8 mouse cellular contexts compared by ENCODE assay signal in genomic region chr10:75860746-75861145, GRCm38 (mm10). TPM values are rescaled to one million over a fixed set of nuclear protein-coding genes. Genes with fewer than 3 reads are reported as not detected.
DNase-seq lines count a peak whose midpoint lies in the region; ATAC-seq and TF ChIP-seq lines count a peak whose summit lies in the region.

No protein-coding gene starts in this region.

- TF ChIP-seq CTCF in lung, embryonic 14.5 days (IDR thresholded peaks at IDR 0.05; ENCODE audit: low read depth) = no peak

- peaks cover 19% of the 10 kb centered on the region for H3K36me3 ChIP-seq in lung, embryonic 14.5 days (ENCODE audit: insufficient read depth)
- peaks cover 3% of the 10 kb centered on the region; the same call in 1 of the 2 replicates for H3K36me3 ChIP-seq in embryonic facial prominence, embryonic 11.5 days (replicated peaks; ENCODE audit: control insufficient read depth, insufficient read depth, low read depth, low read length)
- peaks cover 34% of the 10 kb centered on the region for H3K36me3 ChIP-seq in midbrain, embryonic 10.5 days

- peaks cover 9% of the 10 kb centered on the region for H3K4me1 ChIP-seq in lung, embryonic 14.5 days (ENCODE audit: insufficient read depth)
- H3K4me1 ChIP-seq in embryonic facial prominence, embryonic 11.5 days (ENCODE audit: control insufficient read depth, insufficient read depth, low read length) = no peaks in the 10 kb centered on the region; the same call in 1 of the 2 replicates
- H3K4me1 ChIP-seq in midbrain, embryonic 10.5 days = peaks cover 38% of the 10 kb centered on the region

- H3K4me3 ChIP-seq in lung, embryonic 14.5 days (ENCODE audit: low read depth, low read length) = no peak overlapping the region
- no peak overlapping the region for H3K4me3 ChIP-seq in embryonic facial prominence, embryonic 11.5 days (ENCODE audit: low read depth, low read length)
- H3K4me3 ChIP-seq in midbrain, embryonic 10.5 days = peak overlapping the region; percentile 91

- H3K4me2 ChIP-seq in lung, embryonic 14.5 days = no peak overlapping the region
- H3K4me2 ChIP-seq in embryonic facial prominence, embryonic 11.5 days (ENCODE audit: low read depth, low read length) = no peak overlapping the region

- H3K27me3 ChIP-seq in lung, embryonic 14.5 days (ENCODE audit: insufficient read depth, low read length) = no peaks in the 10 kb centered on the region
- no peaks in the 10 kb centered on the region for H3K27me3 ChIP-seq in embryonic facial prominence, embryonic 11.5 days (ENCODE audit: control insufficient read depth, insufficient read depth, low read length)
- H3K27me3 ChIP-seq in midbrain, embryonic 10.5 days (ENCODE audit: low read depth, poor library complexity, severe bottlenecking) = no peaks in the 10 kb centered on the region

- H3K27ac ChIP-seq in lung, embryonic 14.5 days (ENCODE audit: low read depth) = peak overlapping the region; percentile 98
- no peak overlapping the region; the same call in 1 of the 2 replicates for H3K27ac ChIP-seq in embryonic facial prominence, embryonic 11.5 days (replicated peaks; ENCODE audit: low read depth, low read length)
- peak overlapping the region; percentile 100 for H3K27ac ChIP-seq in midbrain, embryonic 10.5 days (replicated peaks)

- peak; percentile 54 for DNase-seq in lung, embryonic 14.5 days
- no peak for DNase-seq in lung, postnatal 25 days (ENCODE audit: low spot score)
- DNase-seq in embryonic facial prominence, embryonic 11.5 days (ENCODE audit: low spot score) = no peak
- DNase-seq in heart, postnatal 4 days = peak; percentile 69
- no peak for DNase-seq in midbrain, embryonic 10.5 days (ENCODE audit: low spot score)
- DNase-seq in urinary bladder, postnatal 4 days (ENCODE audit: low spot score in 2 of 2) = no peak
- no peak for DNase-seq in adrenal gland, postnatal 10 days
- no peak for DNase-seq in ovary, postnatal 14 days (ENCODE audit: low spot score)

- ATAC-seq in lung, embryonic 14.5 days (ENCODE audit: insufficient read depth) = no peak
- no peak for ATAC-seq in embryonic facial prominence, embryonic 11.5 days (replicated peaks; ENCODE audit: insufficient number of reproducible peaks, low FRiP score, low TSS enrichment, low read depth)

- H3K9me3 ChIP-seq in lung, embryonic 14.5 days (ENCODE audit: low read depth, low read length) = no peaks in the 10 kb centered on the region
- H3K9me3 ChIP-seq in embryonic facial prominence, embryonic 11.5 days (replicated peaks; ENCODE audit: control insufficient read depth, low read length) = no peaks in the 10 kb centered on the region
- H3K9me3 ChIP-seq in midbrain, embryonic 10.5 days (replicated peaks) = no peaks in the 10 kb centered on the region; the same call in 1 of the 2 replicates

- H3K9ac ChIP-seq in lung, embryonic 14.5 days = no peak overlapping the region
- peak overlapping the region; percentile 83 for H3K9ac ChIP-seq in embryonic facial prominence, embryonic 11.5 days (replicated peaks; ENCODE audit: low read length)

- 30% methylated on average over 7 of the region's 7 CpGs for WGBS in lung, embryonic 14.5 days
- 32% methylated on average over 7 of the region's 7 CpGs for WGBS in embryonic facial prominence, embryonic 11.5 days
- WGBS in midbrain, embryonic 10.5 days = 26% methylated on average over 7 of the region's 7 CpGs

RNA-seq across cellular contexts. Expression of gene Mif, which starts 0.7 kb away (rescaled TPM):
- polyA plus RNA-seq in lung, embryonic 14.5 days (2014; fragmentation: Nextera tagmentation; extraction: Ambion mirVana) = 2,116 and 2,356 TPM in 2 replicates
- polyA plus RNA-seq in embryonic facial prominence, embryonic 11.5 days (2014; fragmentation: Nextera tagmentation; extraction: Ambion mirVana) = 1,991 and 2,343 TPM in 2 replicates
- 100 to 1,000 TPM; 422 to 490 TPM for total RNA-seq in heart, postnatal 4 days (2021)
- 2,515 and 3,289 TPM in 2 replicates for polyA plus RNA-seq in midbrain, embryonic 10.5 days (2016; fragmentation: Nextera tagmentation; extraction: Ambion mirVana)
- total RNA-seq in adrenal gland, postnatal 10 days (2021) = 100 to 1,000 TPM; 267 to 281 TPM

RNA-seq across cellular contexts. Expression of gene Gstt2, which starts 23.5 kb away (rescaled TPM):
- 28.0 and 29.8 TPM in 2 replicates for polyA plus RNA-seq in lung, embryonic 14.5 days (2014; fragmentation: Nextera tagmentation; extraction: Ambion mirVana)
- 8.8 and 12.7 TPM in 2 replicates for polyA plus RNA-seq in embryonic facial prominence, embryonic 11.5 days (2014; fragmentation: Nextera tagmentation; extraction: Ambion mirVana)
- 1 to 10 TPM; 8.7 to 9.6 TPM for total RNA-seq in heart, postnatal 4 days (2021)
- polyA plus RNA-seq in midbrain, embryonic 10.5 days (2016; fragmentation: Nextera tagmentation; extraction: Ambion mirVana) = 7.6 and 8.3 TPM in 2 replicates
- 10 to 100 TPM; 38.2 to 45.8 TPM for total RNA-seq in adrenal gland, postnatal 10 days (2021)

RNA-seq across cellular contexts. Expression of gene Derl3, which starts 32.5 kb away (rescaled TPM):
- 1.9 and 2.0 TPM in 2 replicates for polyA plus RNA-seq in lung, embryonic 14.5 days (2014; fragmentation: Nextera tagmentation; extraction: Ambion mirVana)
- polyA plus RNA-seq in embryonic facial prominence, embryonic 11.5 days (2014; fragmentation: Nextera tagmentation; extraction: Ambion mirVana) = 2.3 and 3.7 TPM in 2 replicates
- total RNA-seq in heart, postnatal 4 days (2021) = under 1 TPM in 1 of 2 experiments, not detected in 1; 0.21 TPM
- 1.4 and 1.8 TPM in 2 replicates for polyA plus RNA-seq in midbrain, embryonic 10.5 days (2016; fragmentation: Nextera tagmentation; extraction: Ambion mirVana)
- total RNA-seq in adrenal gland, postnatal 10 days (2021) = 1 to 10 TPM in 1 of 2 experiments, under 1 TPM in 1; 0.91 to 1.3 TPM

RNA-seq across cellular contexts. Expression of gene Gstt4, which starts 38.4 kb away (rescaled TPM):
- not detected in 2 replicates for polyA plus RNA-seq in lung, embryonic 14.5 days (2014; fragmentation: Nextera tagmentation; extraction: Ambion mirVana)
- not detected in 2 replicates for polyA plus RNA-seq in embryonic facial prominence, embryonic 11.5 days (2014; fragmentation: Nextera tagmentation; extraction: Ambion mirVana)
- total RNA-seq in heart, postnatal 4 days (2021) = not detected
- not detected in 2 replicates for polyA plus RNA-seq in midbrain, embryonic 10.5 days (2016; fragmentation: Nextera tagmentation; extraction: Ambion mirVana)
- total RNA-seq in adrenal gland, postnatal 10 days (2021) = 1 to 10 TPM in 1 of 2 experiments, under 1 TPM in 1; 0.36 to 1.0 TPM

Comparison
In these comparisons a context has a peak if more than half of its experiments do, and no peak if none do; other contexts are left out.
1. DNase-seq: peak in lung, embryonic 14.5 days (single experiment) and heart, postnatal 4 days (single experiment); none in lung, postnatal 25 days (single experiment), embryonic facial prominence, embryonic 11.5 days (single experiment), midbrain, embryonic 10.5 days (single experiment), urinary bladder, postnatal 4 days (0 of 2), adrenal gland, postnatal 10 days (single experiment) and ovary, postnatal 14 days (single experiment).